Mouse (Mus musculus): ENCODE data around the gene 1500015O10Rik. TPM values are rescaled to one million over a fixed set of nuclear protein-coding genes. Genes with fewer than 3 reads are reported as not detected.

The 1500015O10Rik gene
- polyA plus RNA-seq, 1 experiment from 2014 or later: 6.7 TPM

GRCm38 (mm10) chr1:43737812-43738518, 7.6 kb downstream of the 1500015O10Rik start:
- Histone ChIP-seq H3K27me3 (replicated peaks) (no peaks in the 10 kb centered on the region), H3K4me3 (replicated peaks) (no peak overlapping the region), H3K4me1 (no peaks in the 10 kb centered on the region), H3K9ac (no peak overlapping the region), H3K4me2 (no peak overlapping the region), H3K9me3 (no peaks in the 10 kb centered on the region), H3K27ac (no peak overlapping the region), H3K36me3 (no peaks in the 10 kb centered on the region)
- WGBS: 74% methylated on average over 7 of the region's 7 CpGs
- no peak for ATAC-seq (ENCODE audit: insufficient read depth, low FRiP score, low read depth)

GRCm38 (mm10) chr1:43738519-43738894, 8.1 kb downstream of the 1500015O10Rik start:
- no peak for ATAC-seq (ENCODE audit: insufficient read depth, low FRiP score, low read depth)
- no peak overlapping the region for H3K27ac ChIP-seq
- H3K9me3 ChIP-seq: no peaks in the 10 kb centered on the region
- H3K4me2 ChIP-seq: no peak overlapping the region
- no peaks in the 10 kb centered on the region for H3K36me3 ChIP-seq
- H3K27me3 ChIP-seq (replicated peaks): no peaks in the 10 kb centered on the region
- no peak overlapping the region for H3K9ac ChIP-seq
- no peak overlapping the region for H3K4me3 ChIP-seq (replicated peaks)
- no peaks in the 10 kb centered on the region for H3K4me1 ChIP-seq
- WGBS: 88% methylated on average over 10 of the region's 10 CpGs

GRCm38 (mm10) chr1:43754448-43755312, 24.3 kb downstream of the 1500015O10Rik start:
- WGBS: 80% methylated on average over 8 of the region's 8 CpGs
- ATAC-seq (ENCODE audit: insufficient read depth, low FRiP score, low read depth): no peak

GRCm38 (mm10) chr1:43760085-43760484, 29.7 kb downstream of the 1500015O10Rik start:
- Histone ChIP-seq H3K36me3 (peaks cover 4% of the 10 kb centered on the region; the same call in 1 of the 2 replicates), H3K4me3 (replicated peaks) (no peak overlapping the region), H3K27ac (no peak overlapping the region), H3K9me3 (no peaks in the 10 kb centered on the region), H3K9ac (no peak overlapping the region), H3K27me3 (replicated peaks) (no peaks in the 10 kb centered on the region), H3K4me1 (no peaks in the 10 kb centered on the region), H3K4me2 (no peak overlapping the region)
- no peak for ATAC-seq (ENCODE audit: insufficient read depth, low FRiP score, low read depth)

More at GRCm38 (mm10) chr1:43754448-43755312, 24.3 kb downstream of the 1500015O10Rik start:
- Histone ChIP-seq H3K27ac (no peak overlapping the region), H3K4me1 (no peaks in the 10 kb centered on the region), H3K36me3 (peaks cover 11% of the 10 kb centered on the region; the same call in 1 of the 2 replicates), H3K27me3 (replicated peaks) (no peaks in the 10 kb centered on the region), H3K9ac (no peak overlapping the region), H3K4me3 (replicated peaks) (no peak overlapping the region), H3K9me3 (no peaks in the 10 kb centered on the region), H3K4me2 (no peak overlapping the region)

- no peak overlapping the region for H3K27ac ChIP-seq
- no peak overlapping the region for H3K4me3 ChIP-seq (replicated peaks)
- peaks cover 11% of the 10 kb centered on the region for H3K36me3 ChIP-seq
- H3K4me2 ChIP-seq: no peak overlapping the region
- WGBS: 86% methylated on average over 2 of the region's 2 CpGs
- ATAC-seq (ENCODE audit: insufficient read depth, low FRiP score, low read depth): no peak
- H3K27me3 ChIP-seq (replicated peaks): no peaks in the 10 kb centered on the region
- no peaks in the 10 kb centered on the region for H3K4me1 ChIP-seq
- no peak overlapping the region for H3K9ac ChIP-seq
- H3K9me3 ChIP-seq: no peaks in the 10 kb centered on the region
These were observed 34.1 kb downstream of the 1500015O10Rik start for GRCm38 (mm10) chr1:43764481-43764880.

GRCm38 (mm10) chr1:43766328-43766727, 35.9 kb downstream of the 1500015O10Rik start:
- H3K36me3 ChIP-seq: peaks cover 15% of the 10 kb centered on the region
- H3K4me2 ChIP-seq: no peak overlapping the region
- no peaks in the 10 kb centered on the region for H3K27me3 ChIP-seq (replicated peaks)
- H3K4me3 ChIP-seq (replicated peaks): no peak overlapping the region
- no peak overlapping the region for H3K27ac ChIP-seq
- 96% methylated on average over 2 of the region's 2 CpGs for WGBS
- ATAC-seq (ENCODE audit: insufficient read depth, low FRiP score, low read depth): no peak
- no peak overlapping the region for H3K9ac ChIP-seq
- no peaks in the 10 kb centered on the region for H3K9me3 ChIP-seq
- H3K4me1 ChIP-seq: no peaks in the 10 kb centered on the region

GRCm38 (mm10) chr1:43768385-43768990, 38.1 kb downstream of the 1500015O10Rik start:
- Histone ChIP-seq H3K4me2 (no peak overlapping the region), H3K9me3 (no peaks in the 10 kb centered on the region), H3K27me3 (replicated peaks) (no peaks in the 10 kb centered on the region), H3K9ac (no peak overlapping the region), H3K4me3 (replicated peaks) (no peak overlapping the region), H3K4me1 (no peaks in the 10 kb centered on the region), H3K27ac (no peak overlapping the region), H3K36me3 (peaks cover 28% of the 10 kb centered on the region)
- no peak for ATAC-seq (ENCODE audit: insufficient read depth, low FRiP score, low read depth)
- WGBS: 72% methylated on average over 4 of the region's 4 CpGs

GRCm38 (mm10) chr1:43769348-43769747, 38.9 kb downstream of the 1500015O10Rik start:
- ATAC-seq (ENCODE audit: insufficient read depth, low FRiP score, low read depth): no peak
- Histone ChIP-seq H3K36me3 (peaks cover 30% of the 10 kb centered on the region), H3K27me3 (replicated peaks) (no peaks in the 10 kb centered on the region), H3K9ac (no peak overlapping the region), H3K9me3 (no peaks in the 10 kb centered on the region), H3K27ac (no peak overlapping the region), H3K4me1 (no peaks in the 10 kb centered on the region), H3K4me2 (no peak overlapping the region), H3K4me3 (replicated peaks) (no peak overlapping the region)
- 47% methylated on average over 1 of the region's 1 CpGs for WGBS

GRCm38 (mm10) chr1:43770032-43770431, 39.6 kb downstream of the 1500015O10Rik start:
- no peaks in the 10 kb centered on the region for H3K9me3 ChIP-seq

GRCm38 (mm10) chr1:43772694-43773093, 42.3 kb downstream of the 1500015O10Rik start:
- no peak overlapping the region for H3K9ac ChIP-seq
- H3K4me1 ChIP-seq: no peaks in the 10 kb centered on the region
- H3K27me3 ChIP-seq (replicated peaks): no peaks in the 10 kb centered on the region
- H3K36me3 ChIP-seq: peaks cover 23% of the 10 kb centered on the region; the same call in 1 of the 2 replicates
- H3K4me2 ChIP-seq: no peak overlapping the region
- ATAC-seq (ENCODE audit: insufficient read depth, low FRiP score, low read depth): no peak
- H3K4me3 ChIP-seq (replicated peaks): no peak overlapping the region
- WGBS: 92% methylated on average over 3 of the region's 3 CpGs
- H3K9me3 ChIP-seq: no peaks in the 10 kb centered on the region
- no peak overlapping the region for H3K27ac ChIP-seq

More at GRCm38 (mm10) chr1:43770032-43770431, 39.6 kb downstream of the 1500015O10Rik start:
- WGBS: 87% methylated on average over 3 of the region's 3 CpGs
- Histone ChIP-seq H3K27me3 (replicated peaks) (no peaks in the 10 kb centered on the region), H3K4me3 (replicated peaks) (no peak overlapping the region), H3K27ac (no peak overlapping the region), H3K4me1 (no peaks in the 10 kb centered on the region), H3K9ac (no peak overlapping the region), H3K4me2 (no peak overlapping the region), H3K36me3 (peaks cover 26% of the 10 kb centered on the region)
- ATAC-seq (ENCODE audit: insufficient read depth, low FRiP score, low read depth): no peak

- H3K4me2 ChIP-seq: no peak overlapping the region
- WGBS: 90% methylated on average over 4 of the region's 4 CpGs
- no peak for ATAC-seq (ENCODE audit: insufficient read depth, low FRiP score, low read depth)
- H3K36me3 ChIP-seq: peaks cover 23% of the 10 kb centered on the region; the same call in 1 of the 2 replicates
- H3K27me3 ChIP-seq (replicated peaks): no peaks in the 10 kb centered on the region
- no peaks in the 10 kb centered on the region for H3K9me3 ChIP-seq
- no peak overlapping the region for H3K27ac ChIP-seq
- no peak overlapping the region for H3K4me3 ChIP-seq (replicated peaks)
- no peak overlapping the region for H3K9ac ChIP-seq
- no peaks in the 10 kb centered on the region for H3K4me1 ChIP-seq
These were observed 43.7 kb downstream of the 1500015O10Rik start for GRCm38 (mm10) chr1:43774126-43774525.

GRCm38 (mm10) chr1:43776106-43776505, 45.7 kb downstream of the 1500015O10Rik start:
- H3K27ac ChIP-seq: no peak overlapping the region
- WGBS: 95% methylated on average over 3 of the region's 3 CpGs
- no peak for ATAC-seq (ENCODE audit: insufficient read depth, low FRiP score, low read depth)
- peaks cover 19% of the 10 kb centered on the region; the same call in 1 of the 2 replicates for H3K36me3 ChIP-seq
- H3K9me3 ChIP-seq: no peaks in the 10 kb centered on the region
- no peaks in the 10 kb centered on the region for H3K27me3 ChIP-seq (replicated peaks)
- peaks cover 4% of the 10 kb centered on the region; the same call in 1 of the 2 replicates for H3K4me1 ChIP-seq
- H3K4me2 ChIP-seq: no peak overlapping the region
- H3K9ac ChIP-seq: no peak overlapping the region
- no peak overlapping the region for H3K4me3 ChIP-seq (replicated peaks)

Measured in stomach, embryonic 15.5 days (tissue).